Mouse (Mus musculus): ENCODE measurements around the gene Gm37240. TPM values are rescaled to one million over a fixed set of nuclear protein-coding genes. Genes with fewer than 3 reads are reported as not detected.

Gene Gm37240
- polyA plus RNA-seq, 2 experiments from 2014 or later: 2.9 to 4.3 TPM

- ATAC-seq: no peak
Observed at GRCm38 (mm10) chr3:85172532-85172931, 714.8 kb downstream of the Gm37240 start.

DNA sequence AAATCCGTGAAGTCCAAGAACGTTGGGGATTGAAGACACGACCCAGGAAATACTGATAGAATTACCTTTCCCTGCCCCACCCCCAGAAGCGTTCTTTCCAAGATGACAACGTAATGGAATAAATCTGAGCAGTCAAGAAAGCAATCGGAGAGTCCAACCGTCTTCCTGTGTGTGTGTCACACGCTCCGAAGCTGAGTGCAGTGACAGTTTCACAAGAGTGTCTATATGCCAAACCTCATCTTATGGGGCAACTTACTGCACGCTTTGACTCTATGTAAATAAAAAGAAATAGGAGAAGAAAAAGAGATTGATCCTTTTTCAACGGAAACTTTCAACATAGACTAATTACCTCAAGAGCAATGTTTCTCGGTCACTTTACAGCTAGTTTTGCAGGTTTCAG, 715.2 kb downstream of the Gm37240 start:
- ATAC-seq: no peak

- no peak for ATAC-seq
Observed at GRCm38 (mm10) chr3:85168816-85169215, 718.5 kb downstream of the Gm37240 start.

- no peak for ATAC-seq
Observed at GRCm38 (mm10) chr3:85164931-85165330, 722.4 kb downstream of the Gm37240 start.

DNA sequence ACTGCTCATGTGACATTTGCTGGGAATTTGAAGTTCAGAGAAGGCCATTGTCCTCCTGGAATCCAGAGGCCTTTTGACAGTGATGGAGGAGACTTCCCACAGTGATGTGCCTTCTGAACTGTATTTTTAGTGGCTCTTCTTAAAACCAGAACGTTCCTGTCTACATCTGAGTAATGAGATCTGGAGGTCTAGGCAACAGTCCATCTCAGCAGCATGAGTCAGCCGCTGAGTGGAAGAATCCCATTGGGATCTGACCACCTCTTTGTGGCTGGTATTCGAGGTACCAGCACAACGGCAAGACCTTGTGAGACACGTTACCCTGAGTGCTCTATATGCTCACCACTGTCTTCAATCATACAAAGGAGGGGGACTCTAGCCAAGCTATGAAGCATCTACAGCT, 723.9 kb downstream of the Gm37240 start:
- ATAC-seq: no peak

GRCm38 (mm10) chr3:85162430-85162829, 724.9 kb downstream of the Gm37240 start:
- no peak for ATAC-seq

GRCm38 (mm10) chr3:85160816-85161215, 726.5 kb downstream of the Gm37240 start:
- no peak for ATAC-seq

DNA sequence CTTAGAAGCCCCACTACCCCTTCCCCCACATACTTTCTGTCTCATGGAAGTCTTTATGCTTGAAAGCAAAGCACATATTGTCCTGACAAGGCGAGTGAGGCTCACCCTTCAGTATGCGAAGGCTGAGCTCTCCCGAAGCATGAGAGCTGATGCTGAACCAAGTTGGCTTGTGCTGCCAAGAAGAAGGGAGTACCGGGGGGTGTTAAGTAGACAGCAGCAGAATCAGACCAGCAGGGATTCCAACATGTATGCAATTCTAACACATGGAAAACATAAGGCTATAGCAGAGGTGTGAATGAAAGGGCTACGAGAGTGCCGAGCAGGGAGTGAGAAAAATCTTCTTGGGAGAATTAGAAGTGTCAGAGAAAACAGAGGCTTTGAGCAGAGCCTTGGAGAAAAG, 727.7 kb downstream of the Gm37240 start:
- ATAC-seq: no peak

- ATAC-seq: no peak
Observed at GRCm38 (mm10) chr3:85148816-85149215, 738.5 kb downstream of the Gm37240 start.

DNA sequence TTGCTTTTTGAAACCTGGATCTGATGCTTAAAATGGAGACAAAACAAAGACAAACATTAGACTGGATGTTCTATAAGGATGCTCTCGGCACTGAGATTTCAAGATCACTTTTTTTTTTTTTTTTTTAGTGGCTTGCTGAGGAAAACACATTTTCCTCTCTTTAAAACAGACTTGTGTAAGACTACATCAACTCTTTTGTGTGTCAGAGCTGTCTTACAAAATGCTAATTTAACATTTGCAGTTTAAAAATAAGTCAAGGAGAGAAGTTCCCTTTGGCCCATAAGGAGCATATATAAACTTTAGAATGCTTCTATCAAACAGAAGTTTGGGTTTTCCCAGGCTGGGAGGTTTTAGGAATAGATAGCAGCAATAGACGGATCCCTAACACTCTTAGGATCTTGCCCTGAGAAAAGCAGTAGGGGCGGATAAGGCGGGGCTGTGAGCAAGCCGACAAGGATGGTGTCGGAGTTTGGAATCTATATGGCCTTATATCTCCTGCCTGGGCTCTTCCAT, 739.2 kb downstream of the Gm37240 start:
- ATAC-seq: no peak

DNA sequence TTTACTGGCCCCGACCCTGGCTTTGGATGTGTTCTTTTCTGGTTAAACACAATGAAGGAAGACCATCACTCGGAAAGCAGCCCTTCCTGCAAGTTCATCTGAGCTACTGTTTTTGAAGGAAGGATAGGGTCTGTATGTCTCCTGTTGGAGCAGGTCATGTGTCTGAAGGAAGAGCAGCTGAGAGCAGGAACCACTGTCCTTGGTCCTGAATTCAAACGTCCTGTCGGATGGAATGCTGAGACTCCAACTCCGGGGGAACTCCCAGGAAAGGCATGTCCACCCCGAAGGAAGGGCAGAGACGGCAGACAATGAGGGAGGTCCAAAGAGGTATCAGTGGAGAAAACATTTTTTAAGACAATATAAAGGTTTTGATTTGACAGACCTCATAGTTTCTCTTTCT, 741.8 kb downstream of the Gm37240 start:
- no peak for ATAC-seq

GRCm38 (mm10) chr3:85145076-85145475, 742.2 kb downstream of the Gm37240 start:
- ATAC-seq: no peak

DNA sequence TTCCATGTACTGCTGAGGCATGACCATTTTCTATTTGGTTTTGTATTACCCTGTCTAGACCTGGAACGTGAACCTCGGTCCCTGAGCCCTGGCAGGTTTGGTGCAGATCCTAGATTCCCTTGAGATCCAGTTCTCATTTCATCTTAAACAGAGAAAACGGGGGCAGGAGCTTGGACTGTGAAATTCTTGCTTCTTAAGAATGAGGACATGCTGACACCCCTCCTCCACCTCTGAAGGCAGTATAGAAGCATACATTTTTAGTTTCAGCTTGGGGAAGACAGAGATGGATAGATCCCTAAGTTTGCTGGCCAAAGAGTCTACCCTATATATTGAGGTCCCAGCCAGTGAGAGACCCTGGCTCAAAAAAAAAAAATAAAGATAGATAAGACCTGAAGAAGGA, 742.9 kb downstream of the Gm37240 start:
- no peak for ATAC-seq

DNA sequence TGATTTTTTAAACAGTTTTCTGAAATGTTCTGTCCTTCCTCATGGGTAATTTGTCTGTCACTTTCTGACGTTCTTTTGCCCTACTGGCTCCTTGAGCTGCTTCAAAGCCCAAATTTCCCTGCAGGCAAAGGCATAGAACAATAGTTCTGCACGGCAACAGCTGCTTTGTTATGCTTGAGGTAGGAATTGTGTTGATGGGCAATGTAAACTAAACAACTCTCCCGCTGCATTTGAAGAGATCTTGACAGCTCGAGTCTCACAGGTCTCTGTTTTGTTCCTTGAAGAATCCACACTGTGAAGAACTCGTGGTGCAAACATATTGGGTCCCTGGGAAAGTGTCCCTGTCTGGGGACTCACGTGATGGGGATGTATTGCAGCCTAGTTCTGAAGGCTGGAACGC, 746.8 kb downstream of the Gm37240 start:
- ATAC-seq: no peak

GRCm38 (mm10) chr3:85138407-85138806, 748.9 kb downstream of the Gm37240 start:
- ATAC-seq: no peak

GRCm38 (mm10) chr3:85133561-85133960, 753.8 kb downstream of the Gm37240 start:
- ATAC-seq: no peak

- ATAC-seq: no peak
Observed at GRCm38 (mm10) chr3:85131878-85132277, 755.4 kb downstream of the Gm37240 start.

DNA sequence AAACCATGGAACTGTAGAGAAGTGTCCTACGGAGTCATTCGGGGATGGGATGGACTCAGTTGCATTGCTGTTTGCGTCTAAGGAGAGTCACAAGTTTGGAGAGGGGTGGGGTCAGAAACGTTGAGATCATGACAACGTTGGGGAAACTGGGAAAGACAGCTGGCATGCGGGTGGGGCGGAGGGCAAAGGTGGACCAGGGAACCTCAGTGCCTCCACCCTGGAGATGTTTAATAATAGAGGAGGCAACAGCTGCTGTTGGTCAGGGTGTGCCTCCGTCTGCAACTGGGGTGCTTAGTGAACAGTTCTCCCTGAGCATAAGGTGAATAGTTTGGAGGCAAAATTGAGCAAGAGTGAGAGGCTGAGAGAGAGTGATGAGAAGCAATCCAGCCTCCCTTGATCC, 758.8 kb downstream of the Gm37240 start:
- no peak for ATAC-seq

GRCm38 (mm10) chr3:85126970-85127369, 760.3 kb downstream of the Gm37240 start:
- ATAC-seq: peak; percentile 87

DNA sequence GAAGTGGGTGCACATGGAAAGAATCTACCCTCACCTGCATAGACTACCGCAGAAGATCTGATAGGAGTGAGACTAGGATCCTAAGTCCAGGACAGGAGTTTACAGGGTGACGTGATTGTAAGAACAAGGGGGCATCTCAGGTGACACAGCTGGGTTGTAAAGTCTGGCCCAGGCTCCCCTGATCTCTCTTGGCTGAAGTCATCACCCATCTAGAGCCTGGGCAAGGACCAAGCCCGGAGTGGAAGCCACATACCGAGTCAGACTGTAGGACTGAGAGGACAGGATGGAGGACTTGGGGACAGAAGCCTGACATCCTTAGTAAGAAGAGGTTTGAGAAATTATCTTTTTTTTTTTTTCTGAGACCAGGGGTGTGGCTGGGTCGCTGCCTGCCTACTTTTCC, 761.8 kb downstream of the Gm37240 start:
- ATAC-seq: no peak

DNA sequence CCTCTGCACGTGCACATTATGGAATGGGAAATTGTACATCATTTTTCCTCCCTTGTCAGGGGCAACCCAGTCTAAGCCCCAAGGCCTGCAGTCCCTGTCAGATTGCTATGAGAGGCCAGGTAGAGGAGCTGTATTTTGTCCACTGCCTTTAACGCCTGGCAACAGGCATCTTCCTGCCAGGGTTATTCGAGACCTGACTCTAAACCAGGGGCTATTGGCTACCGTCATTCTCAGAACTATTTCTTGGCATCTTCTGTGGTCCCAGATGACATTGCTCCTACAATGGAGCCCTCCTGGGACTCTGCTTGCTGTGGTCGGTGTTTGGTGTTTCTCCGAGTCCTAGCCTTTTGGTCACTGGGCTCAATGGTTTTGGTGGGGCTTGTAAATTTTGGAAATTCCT, 762.4 kb downstream of the Gm37240 start:
- no peak for ATAC-seq

GRCm38 (mm10) chr3:85124410-85124809, 762.9 kb downstream of the Gm37240 start:
- ATAC-seq: no peak

DNA sequence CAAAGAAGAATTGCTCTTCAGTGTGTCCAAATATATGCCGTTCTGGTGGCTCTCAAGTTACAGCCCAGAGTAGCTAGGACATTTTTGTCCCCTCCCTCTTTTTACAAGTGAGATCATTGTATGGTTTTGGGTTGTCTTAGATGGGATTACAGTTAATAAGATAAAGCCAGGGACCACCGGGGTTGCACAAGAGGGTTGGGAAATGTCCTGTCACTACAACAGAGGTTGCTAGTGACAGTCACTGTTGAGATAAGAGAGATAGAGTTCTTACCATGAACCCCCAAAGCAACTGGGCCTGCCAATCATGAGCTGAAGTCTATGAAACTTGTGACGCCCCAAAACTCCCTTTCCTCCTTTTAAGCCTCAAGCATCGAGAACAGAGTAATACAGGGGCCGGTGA, 769.6 kb downstream of the Gm37240 start:
- no peak for ATAC-seq

DNA sequence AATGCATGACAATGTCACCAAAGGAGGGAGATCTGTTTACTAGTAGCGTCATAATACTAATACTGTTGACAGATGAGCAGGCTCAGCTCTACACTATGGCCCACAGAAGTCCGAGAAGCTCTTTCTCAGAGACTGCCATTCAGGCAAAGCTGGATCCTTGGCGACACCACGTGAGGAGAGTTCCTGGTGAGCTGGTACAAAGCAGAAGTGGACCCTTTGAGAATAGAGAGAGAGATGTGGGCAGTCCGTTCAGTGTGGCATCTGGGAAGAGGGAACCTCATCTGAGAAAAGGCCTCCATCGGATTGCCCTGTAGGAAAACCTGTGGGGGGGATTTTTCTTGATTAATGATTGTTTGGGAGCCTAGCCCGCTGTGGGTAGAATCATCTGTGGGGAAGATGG, 770.3 kb downstream of the Gm37240 start:
- no peak for ATAC-seq

DNA sequence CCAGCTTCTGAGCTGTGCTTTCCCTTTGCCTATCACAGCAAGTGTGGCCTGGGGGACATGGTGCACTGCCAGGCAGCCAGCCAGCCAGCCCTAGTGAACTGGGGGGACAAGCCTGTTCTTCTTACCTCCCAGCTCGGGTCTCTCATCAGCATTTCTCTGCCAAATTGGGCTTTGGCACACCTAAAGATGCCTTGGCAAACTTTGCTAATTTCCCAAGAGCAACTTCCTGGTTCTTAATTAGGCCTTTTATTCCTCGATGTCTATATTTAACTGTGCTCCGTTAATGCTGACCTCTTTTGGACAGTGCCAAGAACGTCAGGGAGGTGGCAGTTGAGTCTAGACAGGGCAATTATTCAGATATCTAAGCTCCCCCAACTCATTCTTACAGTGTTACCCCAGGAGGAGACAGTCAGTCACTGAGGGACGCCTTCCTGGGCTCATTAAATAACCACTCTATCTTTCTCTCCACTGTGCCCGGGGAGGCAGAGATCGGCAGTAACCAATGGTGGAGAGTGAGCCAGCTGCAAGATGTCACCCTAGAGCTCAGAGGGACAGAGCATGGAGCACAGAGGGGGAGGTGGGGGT, 771.3 kb downstream of the Gm37240 start:
- no peak for ATAC-seq

All from activated CD4-positive, CD25-positive, alpha-beta regulatory T cell, adult 4 months (primary cell).